Mouse (Mus musculus) lung, adult 2 months (tissue): ENCODE data around the gene Cdh6.

Experiments used
- CTCF ChIP-seq: fragments of 200-500 bp; IDR thresholded peaks from 2 replicates; pipeline ENCODE4 v1.5.1; 2011; ENCODE audit warnings: mild to moderate bottlenecking, low read length, control low read depth; ENCODE audit not compliant: insufficient read depth
- POLR2A ChIP-seq: fragments of 200-500 bp; IDR thresholded peaks from 2 replicates; pipeline ENCODE4 v1.6.1; 2011; ENCODE audit warnings: low read depth, mild to moderate bottlenecking, control low read depth, low read length, borderline replicate concordance; ENCODE audit errors: extremely low read depth

GRCm38 (mm10) chr15:13155820-13156219 is 17.7 kb downstream of the Cdh6 start:
- TF ChIP-seq CTCF (no peak), POLR2A (no peak)
